Mouse (Mus musculus): ENCODE results near the gene Ptprs. TPM values are rescaled to one million over a fixed set of nuclear protein-coding genes. Genes with fewer than 3 reads are reported as not detected.
A peak's percentile ranks its signal among the peaks of the same experiment; 100 is the strongest.

Gene Ptprs
- polyA plus RNA-seq, 1 experiment from 2014 or later = 391 TPM

DNA sequence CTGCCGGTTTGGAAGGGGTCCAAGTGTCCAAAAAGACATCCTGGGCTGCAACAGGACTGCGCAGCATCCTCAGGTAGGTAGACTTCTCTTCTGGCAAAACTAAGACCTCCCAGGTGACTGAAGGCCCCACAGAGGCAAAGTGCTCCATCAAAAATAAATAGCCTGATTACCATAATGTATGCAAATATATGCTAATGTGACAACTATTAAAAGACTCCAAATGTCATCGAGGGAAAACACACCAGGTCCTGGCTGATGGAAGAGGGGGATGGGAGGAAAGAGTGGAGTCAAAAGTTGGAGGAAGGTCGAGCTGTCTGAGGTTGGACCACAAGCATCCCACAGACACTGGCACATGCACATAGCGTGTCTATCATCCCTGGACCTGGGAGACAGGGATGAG lies 22.9 kb upstream of the Ptprs start:
- no peak overlapping the region for H3K9ac ChIP-seq (replicated peaks; ENCODE audit: low read depth, low read length)
- H3K4me2 ChIP-seq (ENCODE audit: low read length) = no peak overlapping the region
- peak; percentile 18; the same call in 1 of the 2 replicates for ATAC-seq
- no peak overlapping the region for H3K4me3 ChIP-seq (replicated peaks; ENCODE audit: low read length)
- H3K27ac ChIP-seq (ENCODE audit: low read length) = no peak overlapping the region
- peaks cover 38% of the 10 kb centered on the region for H3K4me1 ChIP-seq (replicated peaks; ENCODE audit: control insufficient read depth, insufficient read depth, low read length)
- H3K36me3 ChIP-seq (ENCODE audit: control insufficient read depth, insufficient read depth) = no peaks in the 10 kb centered on the region
- WGBS = 44% methylated on average over 5 of the region's 5 CpGs
- peaks cover 2% of the 10 kb centered on the region for H3K9me3 ChIP-seq (ENCODE audit: control insufficient read depth, low read length)
- H3K27me3 ChIP-seq (replicated peaks; ENCODE audit: control insufficient read depth, insufficient read depth, low read length) = no peaks in the 10 kb centered on the region

GRCm38 (mm10) chr17:56494480-56494879 lies 18.2 kb upstream of the Ptprs start:
- WGBS = 74% methylated on average over 2 of the region's 2 CpGs
- H3K27me3 ChIP-seq (replicated peaks; ENCODE audit: control insufficient read depth, insufficient read depth, low read length) = no peaks in the 10 kb centered on the region
- ATAC-seq = no peak

DNA sequence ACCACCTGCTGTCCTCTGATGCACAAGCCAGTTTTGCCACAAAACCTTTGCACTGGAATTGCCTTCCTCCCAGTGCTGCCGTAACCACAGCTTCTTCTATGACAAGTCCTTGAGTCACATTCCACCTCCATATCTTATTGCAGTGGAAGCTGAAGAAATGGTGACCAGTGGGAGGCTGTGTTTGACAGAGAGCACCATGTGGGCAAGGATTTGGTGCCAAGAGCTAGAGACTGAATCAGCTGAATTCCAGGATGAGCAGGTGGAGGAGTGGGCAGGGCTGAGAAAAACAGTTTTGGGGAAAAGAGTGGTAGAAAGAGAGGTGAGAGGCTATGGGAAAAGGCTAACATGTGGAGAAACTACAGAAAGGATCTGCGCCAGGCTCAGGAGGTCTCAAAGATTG lies 17.6 kb upstream of the Ptprs start:
- ATAC-seq = no peak
- peaks cover 8% of the 10 kb centered on the region for H3K9me3 ChIP-seq (ENCODE audit: control insufficient read depth, low read length)
- no peak overlapping the region for H3K4me2 ChIP-seq (ENCODE audit: low read length)
- H3K27me3 ChIP-seq (replicated peaks; ENCODE audit: control insufficient read depth, insufficient read depth, low read length) = no peaks in the 10 kb centered on the region
- WGBS = 98% methylated on average over 2 of the region's 2 CpGs
- no peak overlapping the region for H3K9ac ChIP-seq (replicated peaks; ENCODE audit: low read depth, low read length)
- no peak overlapping the region for H3K27ac ChIP-seq (ENCODE audit: low read length)
- H3K36me3 ChIP-seq (ENCODE audit: control insufficient read depth, insufficient read depth) = no peaks in the 10 kb centered on the region
- H3K4me1 ChIP-seq (replicated peaks; ENCODE audit: control insufficient read depth, insufficient read depth, low read length) = peaks cover 16% of the 10 kb centered on the region
- no peak overlapping the region for H3K4me3 ChIP-seq (replicated peaks; ENCODE audit: low read length)

More at GRCm38 (mm10) chr17:56494480-56494879, 18.2 kb upstream of the Ptprs start:
- Histone ChIP-seq H3K9ac (replicated peaks; ENCODE audit: low read depth, low read length) (no peak overlapping the region), H3K4me3 (replicated peaks; ENCODE audit: low read length) (no peak overlapping the region), H3K9me3 (ENCODE audit: control insufficient read depth, low read length) (peaks cover 8% of the 10 kb centered on the region), H3K4me1 (replicated peaks; ENCODE audit: control insufficient read depth, insufficient read depth, low read length) (peaks cover 22% of the 10 kb centered on the region), H3K36me3 (ENCODE audit: control insufficient read depth, insufficient read depth) (no peaks in the 10 kb centered on the region), H3K4me2 (ENCODE audit: low read length) (no peak overlapping the region), H3K27ac (ENCODE audit: low read length) (no peak overlapping the region)

GRCm38 (mm10) chr17:56490438-56491152 lies 14.3 kb upstream of the Ptprs start:
- Histone ChIP-seq H3K27me3 (replicated peaks; ENCODE audit: control insufficient read depth, insufficient read depth, low read length) (no peaks in the 10 kb centered on the region), H3K9ac (replicated peaks; ENCODE audit: low read depth, low read length) (no peak overlapping the region), H3K4me3 (replicated peaks; ENCODE audit: low read length) (no peak overlapping the region), H3K27ac (ENCODE audit: low read length) (no peak overlapping the region; the same call in 1 of the 2 replicates), H3K4me2 (ENCODE audit: low read length) (no peak overlapping the region), H3K36me3 (ENCODE audit: control insufficient read depth, insufficient read depth) (no peaks in the 10 kb centered on the region), H3K9me3 (ENCODE audit: control insufficient read depth, low read length) (peaks cover 8% of the 10 kb centered on the region), H3K4me1 (replicated peaks; ENCODE audit: control insufficient read depth, insufficient read depth, low read length) (peaks cover 20% of the 10 kb centered on the region)
- WGBS = 74% methylated on average over 7 of the region's 7 CpGs
- ATAC-seq = no peak

DNA sequence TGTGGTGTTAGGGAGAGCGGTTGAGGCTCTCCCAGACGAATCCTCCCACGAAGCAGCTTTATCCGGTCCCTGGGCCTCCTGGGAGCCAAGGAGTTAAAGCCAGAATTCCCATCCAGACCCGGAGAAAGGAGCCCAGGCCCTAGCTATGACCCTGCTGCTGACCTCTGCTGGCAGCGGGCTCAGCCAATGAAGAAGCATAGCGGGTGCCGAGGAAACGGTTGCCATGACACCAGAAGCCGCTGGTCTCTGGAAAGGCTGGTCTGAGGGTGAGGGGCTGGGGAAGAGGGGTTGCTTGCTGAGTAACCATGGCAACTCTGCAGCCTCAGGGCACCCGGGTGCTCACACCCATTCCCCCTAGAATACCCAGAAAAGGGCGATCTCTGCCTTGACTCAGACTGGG lies 11.7 kb upstream of the Ptprs start:
- H3K4me3 ChIP-seq (replicated peaks; ENCODE audit: low read length) = no peak overlapping the region
- 3% methylated on average over 12 of the region's 12 CpGs for WGBS
- no peaks in the 10 kb centered on the region for H3K9me3 ChIP-seq (ENCODE audit: control insufficient read depth, low read length)
- H3K4me1 ChIP-seq (replicated peaks; ENCODE audit: control insufficient read depth, insufficient read depth, low read length) = peaks cover 20% of the 10 kb centered on the region
- peak overlapping the region; percentile 75 for H3K27ac ChIP-seq (ENCODE audit: low read length)
- no peak overlapping the region for H3K9ac ChIP-seq (replicated peaks; ENCODE audit: low read depth, low read length)
- H3K36me3 ChIP-seq (ENCODE audit: control insufficient read depth, insufficient read depth) = no peaks in the 10 kb centered on the region
- H3K27me3 ChIP-seq (replicated peaks; ENCODE audit: control insufficient read depth, insufficient read depth, low read length) = no peaks in the 10 kb centered on the region
- H3K4me2 ChIP-seq (ENCODE audit: low read length) = no peak overlapping the region
- ATAC-seq = peak; percentile 73

DNA sequence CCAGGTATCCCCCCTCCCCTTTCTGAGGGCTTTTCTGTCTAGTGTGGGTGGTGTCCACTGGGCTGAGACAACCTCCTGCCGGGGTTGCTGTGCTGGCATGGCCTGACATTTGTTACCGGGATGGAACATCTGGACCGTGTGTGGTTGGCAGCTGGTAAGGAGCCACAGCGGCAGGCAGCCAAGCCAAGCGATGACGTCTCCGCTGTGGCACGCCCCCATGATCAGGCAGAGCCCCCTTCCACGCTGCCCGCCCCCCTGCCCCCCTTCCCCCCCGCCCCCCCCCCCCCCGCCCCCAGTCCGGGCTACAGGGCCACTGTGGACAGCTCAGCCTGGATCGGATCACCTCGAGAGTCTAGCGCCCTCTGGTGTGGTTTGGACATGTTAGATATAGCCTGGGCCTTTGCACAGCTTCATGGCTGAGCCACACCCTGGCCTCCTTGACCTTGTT lies 11.2 kb upstream of the Ptprs start:
- H3K9me3 ChIP-seq (ENCODE audit: control insufficient read depth, low read length) = no peaks in the 10 kb centered on the region
- H3K27ac ChIP-seq (ENCODE audit: low read length) = peak overlapping the region; percentile 75
- H3K4me3 ChIP-seq (replicated peaks; ENCODE audit: low read length) = no peak overlapping the region
- WGBS = 0% methylated on average over 8 of the region's 16 CpGs
- peak; percentile 75 for ATAC-seq
- H3K4me2 ChIP-seq (ENCODE audit: low read length) = no peak overlapping the region
- no peaks in the 10 kb centered on the region for H3K27me3 ChIP-seq (replicated peaks; ENCODE audit: control insufficient read depth, insufficient read depth, low read length)
- no peak overlapping the region for H3K9ac ChIP-seq (replicated peaks; ENCODE audit: low read depth, low read length)
- no peaks in the 10 kb centered on the region for H3K36me3 ChIP-seq (ENCODE audit: control insufficient read depth, insufficient read depth)
- H3K4me1 ChIP-seq (replicated peaks; ENCODE audit: control insufficient read depth, insufficient read depth, low read length) = peaks cover 20% of the 10 kb centered on the region

- Histone ChIP-seq H3K27ac (ENCODE audit: low read length) (no peak overlapping the region), H3K4me2 (ENCODE audit: low read length) (no peak overlapping the region), H3K4me1 (replicated peaks; ENCODE audit: control insufficient read depth, insufficient read depth, low read length) (peaks cover 20% of the 10 kb centered on the region), H3K27me3 (replicated peaks; ENCODE audit: control insufficient read depth, insufficient read depth, low read length) (no peaks in the 10 kb centered on the region), H3K4me3 (replicated peaks; ENCODE audit: low read length) (no peak overlapping the region), H3K9ac (replicated peaks; ENCODE audit: low read depth, low read length) (no peak overlapping the region), H3K36me3 (ENCODE audit: control insufficient read depth, insufficient read depth) (no peaks in the 10 kb centered on the region), H3K9me3 (ENCODE audit: control insufficient read depth, low read length) (no peaks in the 10 kb centered on the region)
- 78% methylated on average over 9 of the region's 9 CpGs for WGBS
- no peak for ATAC-seq
These were observed 9.6 kb upstream of the Ptprs start for GRCm38 (mm10) chr17:56485926-56486325.

DNA sequence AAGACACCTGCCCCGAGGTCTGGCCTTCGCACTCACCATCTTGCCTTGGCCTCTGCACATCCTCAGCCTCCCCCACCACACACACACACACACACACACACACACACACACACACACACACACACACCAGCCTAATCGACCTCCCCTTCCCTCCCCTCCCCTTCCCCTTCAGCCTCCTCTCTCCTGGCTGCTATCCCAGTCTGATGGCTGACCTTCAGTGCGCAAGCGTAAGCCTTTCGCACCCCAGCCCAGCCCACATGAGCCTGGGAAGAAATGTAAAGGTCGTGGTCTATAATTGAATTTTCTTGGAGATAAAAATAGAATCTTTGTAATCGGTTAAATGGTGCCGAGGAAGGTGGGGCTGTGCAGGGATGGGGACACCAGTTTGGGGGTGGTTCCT lies 8.8 kb upstream of the Ptprs start:
- Histone ChIP-seq H3K9me3 (ENCODE audit: control insufficient read depth, low read length) (no peaks in the 10 kb centered on the region), H3K4me2 (ENCODE audit: low read length) (no peak overlapping the region), H3K27me3 (replicated peaks; ENCODE audit: control insufficient read depth, insufficient read depth, low read length) (no peaks in the 10 kb centered on the region), H3K36me3 (ENCODE audit: control insufficient read depth, insufficient read depth) (no peaks in the 10 kb centered on the region), H3K4me3 (replicated peaks; ENCODE audit: low read length) (no peak overlapping the region), H3K4me1 (replicated peaks; ENCODE audit: control insufficient read depth, insufficient read depth, low read length) (peaks cover 20% of the 10 kb centered on the region), H3K27ac (ENCODE audit: low read length) (no peak overlapping the region), H3K9ac (replicated peaks; ENCODE audit: low read depth, low read length) (no peak overlapping the region)
- WGBS = 49% methylated on average over 8 of the region's 9 CpGs
- no peak for ATAC-seq

GRCm38 (mm10) chr17:56482671-56483070 lies 6.4 kb upstream of the Ptprs start:
- ATAC-seq = no peak
- H3K27me3 ChIP-seq (replicated peaks; ENCODE audit: control insufficient read depth, insufficient read depth, low read length) = no peaks in the 10 kb centered on the region
- H3K9me3 ChIP-seq (ENCODE audit: control insufficient read depth, low read length) = no peaks in the 10 kb centered on the region
- H3K4me1 ChIP-seq (replicated peaks; ENCODE audit: control insufficient read depth, insufficient read depth, low read length) = peaks cover 10% of the 10 kb centered on the region
- H3K4me3 ChIP-seq (replicated peaks; ENCODE audit: low read length) = no peak overlapping the region
- no peak overlapping the region for H3K27ac ChIP-seq (ENCODE audit: low read length)
- H3K36me3 ChIP-seq (ENCODE audit: control insufficient read depth, insufficient read depth) = no peaks in the 10 kb centered on the region
- no peak overlapping the region for H3K9ac ChIP-seq (replicated peaks; ENCODE audit: low read depth, low read length)
- 75% methylated on average over 1 of the region's 1 CpGs for WGBS
- H3K4me2 ChIP-seq (ENCODE audit: low read length) = no peak overlapping the region
